Mouse (Mus musculus) regulatory T cell (primary cell): ENCODE data around the gene Tbca.

Experiments used
- in situ Hi-C: fragments of 300-600 bp; cut with MboI, MseI; formaldehyde crosslinking; loops from one replicate; pipeline ENCODE4 v1.15.1; 2025; ENCODE audit warnings: high pct_unique_total_duplicates

Tbca gene

GRCm38 (mm10) chr13:94847870-94848269, 59.2 kb downstream of the Tbca start:
- in situ Hi-C loops, result no loop called here

- in situ Hi-C loops, result no loop called here
Observed at GRCm38 (mm10) chr13:94849351-94849750, 60.6 kb downstream of the Tbca start.

- in situ Hi-C loops, result no loop called here
Observed at GRCm38 (mm10) chr13:94858016-94858575, 69.4 kb downstream of the Tbca start.

GRCm38 (mm10) chr13:94859256-94859655, 70.5 kb downstream of the Tbca start:
- in situ Hi-C loops, result no loop called here

GRCm38 (mm10) chr13:94862491-94863230, 74.0 kb downstream of the Tbca start:
- in situ Hi-C loops, result no loop called here

- in situ Hi-C loops, result no loop called here
Observed at GRCm38 (mm10) chr13:94866906-94867305, 78.2 kb downstream of the Tbca start.

GRCm38 (mm10) chr13:94867772-94868171, 79.1 kb downstream of the Tbca start:
- in situ Hi-C loops, result no loop called here

- in situ Hi-C loops, result no loop called here
Observed at GRCm38 (mm10) chr13:94868478-94868950, 79.8 kb downstream of the Tbca start.

- in situ Hi-C loops, result no loop called here
Observed at GRCm38 (mm10) chr13:94869541-94869940, 80.8 kb downstream of the Tbca start.

GRCm38 (mm10) chr13:94870071-94870460, 81.4 kb downstream of the Tbca start:
- in situ Hi-C loops, result no loop called here

- in situ Hi-C loops, result no loop called here
Observed at GRCm38 (mm10) chr13:94870461-94871186, 81.9 kb downstream of the Tbca start.

- in situ Hi-C loops, result no loop called here
Observed at GRCm38 (mm10) chr13:94871806-94872320, 83.2 kb downstream of the Tbca start.

- in situ Hi-C loops, result no loop called here
Observed at GRCm38 (mm10) chr13:94872439-94872838, 83.7 kb downstream of the Tbca start.

- in situ Hi-C loops, result no loop called here
Observed at GRCm38 (mm10) chr13:94873111-94874038, 84.7 kb downstream of the Tbca start.

GRCm38 (mm10) chr13:94874039-94874425, 85.3 kb downstream of the Tbca start:
- in situ Hi-C loops, result no loop called here

GRCm38 (mm10) chr13:94874656-94875395, 86.1 kb downstream of the Tbca start:
- in situ Hi-C loops, result no loop called here

GRCm38 (mm10) chr13:94875396-94875880, 86.7 kb downstream of the Tbca start, which contains the start of gene Otp:
Gene Otp, plus strand, starts transcription at chr13:94875602.
- in situ Hi-C loops, result no loop called here

GRCm38 (mm10) chr13:94876286-94877210, 87.8 kb downstream of the Tbca start:
- in situ Hi-C loops, result no loop called here

- in situ Hi-C loops, result no loop called here
Observed at GRCm38 (mm10) chr13:94877211-94877590, 88.5 kb downstream of the Tbca start.
